Mouse (Mus musculus): ENCODE data around the gene Scyl2.
A peak's percentile ranks its signal among the peaks of the same experiment; 100 is the strongest.
"Not testable (repeated sequence)": the region's sequence is repeated elsewhere in the genome, so short reads cannot be mapped to it uniquely, and the experiment has no call there.

Scyl2 gene

GRCm38 (mm10) chr10:89679448-89679847, 6.6 kb downstream of the Scyl2 start:
- DNase-seq, result no peak

GRCm38 (mm10) chr10:89678054-89678453, 8.0 kb downstream of the Scyl2 start:
- no peak for DNase-seq

GRCm38 (mm10) chr10:89676609-89677008, 9.5 kb downstream of the Scyl2 start:
- DNase-seq, result no peak

- DNase-seq, result not testable (repeated sequence)
These were observed 15.7 kb downstream of the Scyl2 start for GRCm38 (mm10) chr10:89670371-89670770.

GRCm38 (mm10) chr10:89667571-89667970, 18.5 kb downstream of the Scyl2 start:
- peak; percentile 62 to 79 for DNase-seq

GRCm38 (mm10) chr10:89665679-89666078, 20.4 kb downstream of the Scyl2 start:
- DNase-seq, result no peak

GRCm38 (mm10) chr10:89664977-89665645, 21.0 kb downstream of the Scyl2 start:
- DNase-seq, result no peak

- no peak for DNase-seq
These were observed 29.7 kb downstream of the Scyl2 start for GRCm38 (mm10) chr10:89656366-89656765.

GRCm38 (mm10) chr10:89652912-89653311, 33.2 kb downstream of the Scyl2 start:
- no peak for DNase-seq

- no peak for DNase-seq
These were observed 34.4 kb downstream of the Scyl2 start for GRCm38 (mm10) chr10:89651691-89652090.

- DNase-seq, result no peak
These were observed 39.2 kb downstream of the Scyl2 start for GRCm38 (mm10) chr10:89646918-89647317.

- DNase-seq, result no peak
These were observed 49.1 kb downstream of the Scyl2 start for GRCm38 (mm10) chr10:89637001-89637400.

- peak; percentile 67 to 87 for DNase-seq
These were observed 51.1 kb downstream of the Scyl2 start for GRCm38 (mm10) chr10:89635018-89635417.

GRCm38 (mm10) chr10:89633736-89634426, 52.2 kb downstream of the Scyl2 start:
- peak; percentile 43 to 61 for DNase-seq

GRCm38 (mm10) chr10:89633121-89633520, 53.0 kb downstream of the Scyl2 start:
- DNase-seq, result peak; percentile 73 to 89

- no peak for DNase-seq
These were observed 54.3 kb downstream of the Scyl2 start for GRCm38 (mm10) chr10:89631831-89632230.

GRCm38 (mm10) chr10:89630564-89630963, 55.5 kb downstream of the Scyl2 start:
- no peak for DNase-seq

- DNase-seq, result peak in 1 of 2 experiments; percentile 56
These were observed 56.0 kb downstream of the Scyl2 start for GRCm38 (mm10) chr10:89630052-89630451.

GRCm38 (mm10) chr10:89626714-89627113, 59.4 kb downstream of the Scyl2 start:
- DNase-seq, result no peak

- DNase-seq, result no peak
These were observed 61.9 kb downstream of the Scyl2 start for GRCm38 (mm10) chr10:89624196-89624595.

- DNase-seq, result no peak
These were observed 65.0 kb downstream of the Scyl2 start, which contains the start of gene Slc17a8 for GRCm38 (mm10) chr10:89621129-89621528. Gene Slc17a8, minus strand, starts transcription at chr10:89621253.

GRCm38 (mm10) chr10:89599311-89599710, 86.8 kb downstream of the Scyl2 start:
- no peak for DNase-seq

- DNase-seq, result no peak
These were observed 88.8 kb downstream of the Scyl2 start for GRCm38 (mm10) chr10:89597275-89597674.

- DNase-seq, result no peak
These were observed 90.2 kb downstream of the Scyl2 start for GRCm38 (mm10) chr10:89595935-89596334.
